Mouse (Mus musculus) bone marrow macrophage, adult 2 months (primary cell): Measurements from ENCODE around the gene Scn5a. TPM values are rescaled to one million over a fixed set of nuclear protein-coding genes. Genes with fewer than 3 reads are reported as not detected.

Experiments used
- H3K27ac ChIP-seq: 2 replicates; pipeline ENCODE4 v1.5.1; 2012; ENCODE audit warnings: low read depth, low read length; ENCODE audit not compliant: insufficient read depth
- H3K4me1 ChIP-seq: 2 replicates; pipeline ENCODE4 v1.6.1; 2012; ENCODE audit warnings: low read length; ENCODE audit not compliant: control insufficient read depth, insufficient read depth
- H3K4me3 ChIP-seq: 2 replicates; pipeline ENCODE4 v1.5.1; 2012; ENCODE audit warnings: mild to moderate bottlenecking, low read length, moderate library complexity; ENCODE audit not compliant: insufficient read depth
- CTCF ChIP-seq: IDR thresholded peaks from 2 replicates; pipeline ENCODE4 v1.5.1; 2012; ENCODE audit warnings: low read depth, mild to moderate bottlenecking, low read length, moderate library complexity
- POLR2A ChIP-seq: IDR thresholded peaks from 2 replicates; pipeline ENCODE4 v1.6.1; 2012; ENCODE audit warnings: mild to moderate bottlenecking, low read depth, low read length, borderline replicate concordance
- polyA plus RNA-seq: library from polyadenylated mRNA; stranded (reverse); fragments of >200 nt; gene quantifications from 2 replicates; pipeline ENCODE4 v1.2.4, GENCODE M21; 2012; ENCODE audit not compliant: missing spikeins, insufficient read depth, insufficient read length

Gene Scn5a
- not detected in 2 replicates for polyA plus RNA-seq

DNA sequence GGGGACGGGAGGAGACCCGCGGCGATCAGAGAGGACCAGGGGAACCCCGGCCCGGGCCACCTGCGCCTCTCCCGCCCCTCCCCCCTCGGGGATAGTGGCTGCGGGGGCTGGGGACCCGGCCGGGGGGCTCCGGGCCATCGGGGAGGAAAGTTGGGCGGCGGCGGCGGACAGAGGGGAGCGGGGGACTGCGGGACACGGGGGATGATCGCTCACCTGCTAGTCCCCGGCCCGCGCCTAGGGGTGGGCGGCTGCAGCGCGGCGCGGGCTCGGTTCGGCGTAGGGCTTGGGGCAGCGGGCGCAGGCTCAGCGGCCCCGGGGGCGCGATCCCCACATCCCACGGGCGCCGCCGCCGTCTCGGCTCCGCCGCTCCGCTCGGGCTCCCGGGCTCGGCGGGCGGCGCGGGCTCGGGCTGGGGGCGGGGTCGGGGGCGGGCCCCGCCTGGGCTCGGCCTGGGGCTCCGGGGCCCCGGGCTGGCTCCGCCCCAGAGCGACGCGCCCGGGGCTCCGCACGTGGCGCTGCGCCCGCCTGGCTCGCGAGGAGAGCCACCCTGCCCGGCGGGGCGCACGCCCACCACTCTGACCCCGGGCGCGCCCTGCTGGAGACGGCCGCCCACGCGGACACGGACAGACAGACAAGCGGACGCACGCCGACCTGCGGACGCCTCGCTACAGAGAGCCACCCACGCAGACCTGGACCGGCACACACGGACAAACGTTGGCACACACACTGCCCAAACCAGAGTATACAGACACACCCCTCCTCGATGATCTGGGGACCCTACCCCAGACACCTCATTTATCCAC is at the start of gene Scn5a:
Gene Scn5a, minus strand, starts transcription at position 381 of the 803 bp plus-strand sequence.
- TF ChIP-seq CTCF (no peak), POLR2A (no peak)
- Histone ChIP-seq H3K4me3 (no peak within 1 kb of the TSS), H3K27ac (no peak within 1 kb of the TSS), H3K4me1 (no peaks in the 10 kb centered on the region)

DNA sequence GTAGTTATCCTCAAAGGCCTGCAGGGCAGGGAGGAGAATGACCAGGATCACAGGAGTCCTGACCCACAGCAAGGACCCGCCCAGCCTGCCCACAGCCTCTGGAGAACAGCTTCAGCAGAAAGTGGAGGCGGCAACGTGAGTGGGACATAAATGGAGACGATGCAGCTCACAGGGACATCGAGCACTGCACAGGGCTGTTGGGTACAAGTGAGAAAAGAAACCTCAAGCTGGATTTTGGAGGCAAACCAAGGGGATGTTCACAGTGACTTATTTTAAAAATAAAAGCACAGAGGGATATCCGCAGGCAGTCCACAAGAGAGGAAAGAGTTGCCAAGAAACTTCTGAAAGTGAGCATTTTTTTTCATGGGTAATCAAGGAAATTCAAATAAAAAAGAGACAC is 48.4 kb upstream of the Scn5a start:
- Histone ChIP-seq H3K4me3 (no peak overlapping the region), H3K27ac (no peak overlapping the region), H3K4me1 (no peaks in the 10 kb centered on the region)
- no peak for TF ChIP-seq POLR2A
- no peak for TF ChIP-seq CTCF

DNA sequence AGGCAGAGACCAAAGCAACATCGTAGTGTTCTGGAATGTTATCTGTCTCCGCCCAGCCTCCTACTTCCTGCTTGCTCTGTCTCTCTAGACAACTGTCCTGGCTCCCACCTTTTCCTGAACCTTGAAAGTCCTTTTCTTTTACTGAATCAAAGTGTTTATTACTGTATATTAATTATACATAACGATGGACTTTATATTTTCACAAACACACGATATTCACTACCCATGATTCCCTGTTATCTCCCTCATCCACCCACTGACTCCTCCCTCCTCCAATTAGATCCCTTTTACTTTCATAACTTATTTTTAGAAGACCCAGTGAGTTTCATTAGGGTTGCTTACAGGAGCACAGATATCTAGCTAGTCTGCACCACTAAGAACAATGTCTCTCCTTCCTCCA is 45.3 kb upstream of the Scn5a start:
- Histone ChIP-seq H3K4me1 (no peaks in the 10 kb centered on the region), H3K27ac (no peak overlapping the region), H3K4me3 (no peak overlapping the region)
- TF ChIP-seq POLR2A (no peak), CTCF (no peak)

DNA sequence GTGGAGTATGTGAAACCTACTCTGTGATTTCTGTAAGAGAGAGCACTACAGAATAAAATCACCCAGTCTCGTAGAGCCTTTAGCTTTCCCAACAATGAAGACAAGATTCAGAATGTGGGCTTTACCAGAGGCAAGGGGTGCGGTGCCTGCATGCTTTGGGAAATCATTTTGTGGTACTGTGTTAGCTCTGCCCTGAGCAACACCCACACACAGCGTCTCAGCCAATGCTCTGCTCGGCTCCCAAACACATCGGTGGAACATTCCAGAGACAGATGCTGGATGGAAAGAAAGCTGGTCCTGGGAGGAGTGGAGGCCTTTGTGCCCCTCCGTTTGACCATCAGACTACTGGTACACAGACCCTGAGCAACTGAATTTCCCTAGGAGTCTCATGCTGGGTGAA is 36.0 kb upstream of the Scn5a start:
- H3K4me1 ChIP-seq: no peaks in the 10 kb centered on the region
- TF ChIP-seq POLR2A: no peak
- no peak for TF ChIP-seq CTCF

DNA sequence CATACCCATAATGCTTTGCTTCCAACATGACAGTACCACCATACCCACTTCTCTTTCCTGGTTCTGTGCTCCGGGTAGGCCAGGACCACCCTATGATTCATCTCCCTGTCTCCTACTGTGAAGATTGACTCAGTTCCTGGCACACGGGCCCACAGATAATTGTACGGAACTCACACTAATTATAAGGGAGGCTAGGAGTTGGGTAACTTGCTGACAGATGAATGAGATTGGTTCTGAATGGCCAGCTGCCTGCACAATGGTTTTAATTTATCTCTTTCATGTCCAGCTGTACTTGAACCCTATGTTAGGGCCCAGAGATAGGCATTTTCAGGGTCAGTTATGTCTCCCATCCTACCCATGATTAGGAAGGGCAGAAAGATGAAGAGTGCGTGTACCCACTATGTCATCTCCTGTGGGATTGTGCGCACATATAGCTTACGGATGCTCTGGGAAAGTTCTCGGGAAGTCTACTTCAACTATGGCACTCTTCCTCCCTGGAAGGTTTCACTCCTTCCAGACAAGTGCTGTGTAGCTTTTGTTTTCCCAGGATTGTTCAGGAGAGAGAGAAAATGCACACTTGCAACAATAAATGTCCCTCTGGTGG is 31.8 kb upstream of the Scn5a start:
- no peak for TF ChIP-seq POLR2A
- TF ChIP-seq CTCF: no peak
- Histone ChIP-seq H3K4me3 (no peak overlapping the region), H3K4me1 (no peaks in the 10 kb centered on the region), H3K27ac (no peak overlapping the region)

More for the DNA sequence above, 36.0 kb upstream of the Scn5a start:
- Histone ChIP-seq H3K27ac (no peak overlapping the region), H3K4me3 (no peak overlapping the region)

DNA sequence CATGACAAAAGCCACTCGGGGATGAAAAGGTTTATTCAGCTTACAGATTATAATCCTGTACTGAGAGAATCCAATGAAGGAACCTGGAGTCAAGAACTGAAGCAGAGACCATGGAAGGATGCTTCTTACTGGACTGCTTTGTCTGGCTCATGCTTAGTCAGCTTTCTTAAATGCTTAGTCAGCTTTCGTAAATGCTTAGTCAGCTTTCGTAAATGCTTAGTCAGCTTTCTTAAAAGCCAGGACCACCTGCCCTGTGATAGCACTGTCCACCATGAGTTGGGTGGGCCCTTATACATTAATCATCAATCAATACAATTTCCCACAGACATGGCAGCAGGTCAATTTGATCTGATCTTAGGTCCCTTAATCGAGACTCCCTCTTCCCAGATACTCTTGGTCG is 28.1 kb upstream of the Scn5a start:
- Histone ChIP-seq H3K4me3 (no peak overlapping the region), H3K4me1 (no peaks in the 10 kb centered on the region), H3K27ac (no peak overlapping the region)
- TF ChIP-seq POLR2A: no peak

DNA sequence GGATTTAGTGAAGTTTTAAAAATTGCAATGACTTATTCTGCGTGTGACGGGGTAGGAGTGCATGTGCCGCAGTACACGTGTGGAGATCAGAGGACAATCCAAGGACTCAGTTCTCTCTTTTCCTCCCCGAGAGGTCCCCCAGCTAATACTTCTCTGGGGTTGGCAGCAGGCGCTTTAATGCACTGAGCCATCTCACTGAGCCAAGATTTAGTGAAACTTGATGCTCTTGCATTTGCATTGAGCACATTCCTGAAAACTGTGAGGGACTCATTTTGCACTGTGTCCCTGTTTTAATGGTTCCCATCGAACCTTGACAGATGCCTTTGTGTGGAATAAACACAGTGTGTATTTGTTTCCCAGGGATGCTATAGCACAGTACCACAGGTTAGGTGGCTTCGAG is 25.8 kb upstream of the Scn5a start:
- TF ChIP-seq CTCF (no peak), POLR2A (no peak)
- Histone ChIP-seq H3K4me1 (no peaks in the 10 kb centered on the region), H3K4me3 (no peak overlapping the region), H3K27ac (no peak overlapping the region)

DNA sequence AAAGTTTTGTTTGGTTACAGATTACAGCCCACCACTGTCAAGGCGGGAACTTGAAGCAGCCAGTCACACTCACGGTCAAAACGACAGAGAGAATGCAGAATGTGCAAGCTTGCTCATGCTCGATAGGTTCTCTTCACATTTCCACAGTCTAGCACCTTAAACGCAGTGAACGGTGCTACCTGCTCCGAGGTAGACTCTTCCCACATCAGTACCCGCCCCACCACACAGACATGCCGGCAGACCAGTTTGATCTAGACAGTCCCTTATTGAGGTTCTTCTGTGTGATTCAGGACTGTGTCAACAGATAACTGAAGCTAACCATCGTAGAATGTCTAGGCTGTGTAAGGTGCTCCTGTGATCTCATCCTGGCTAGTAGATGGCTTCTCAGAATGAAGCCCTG is 19.7 kb upstream of the Scn5a start:
- no peak for TF ChIP-seq CTCF
- TF ChIP-seq POLR2A: no peak
- H3K27ac ChIP-seq: no peak overlapping the region
- H3K4me3 ChIP-seq: no peak overlapping the region
- no peaks in the 10 kb centered on the region for H3K4me1 ChIP-seq

DNA sequence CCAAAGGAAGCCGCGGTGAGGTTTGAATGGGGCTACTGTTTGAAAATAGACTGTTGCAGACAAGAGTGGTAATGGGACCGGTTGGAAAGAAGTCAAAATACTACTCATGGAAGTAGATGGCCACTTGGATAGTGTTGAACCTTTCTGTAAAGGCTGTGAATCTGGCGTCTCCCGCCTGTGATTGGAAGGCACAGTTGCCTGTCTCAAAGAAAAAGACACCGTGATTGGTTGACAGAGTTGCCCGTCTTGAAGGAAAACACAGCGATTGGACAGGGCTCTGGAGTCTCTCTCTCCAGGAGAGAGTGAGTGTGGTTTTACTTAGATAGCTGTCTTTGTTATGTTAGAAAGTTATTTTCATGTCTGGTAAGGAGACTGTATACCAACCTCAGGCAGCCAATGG is 18.5 kb upstream of the Scn5a start:
- no peak overlapping the region for H3K4me3 ChIP-seq
- H3K4me1 ChIP-seq: no peaks in the 10 kb centered on the region
- H3K27ac ChIP-seq: no peak overlapping the region
- TF ChIP-seq POLR2A (no peak), CTCF (no peak)

DNA sequence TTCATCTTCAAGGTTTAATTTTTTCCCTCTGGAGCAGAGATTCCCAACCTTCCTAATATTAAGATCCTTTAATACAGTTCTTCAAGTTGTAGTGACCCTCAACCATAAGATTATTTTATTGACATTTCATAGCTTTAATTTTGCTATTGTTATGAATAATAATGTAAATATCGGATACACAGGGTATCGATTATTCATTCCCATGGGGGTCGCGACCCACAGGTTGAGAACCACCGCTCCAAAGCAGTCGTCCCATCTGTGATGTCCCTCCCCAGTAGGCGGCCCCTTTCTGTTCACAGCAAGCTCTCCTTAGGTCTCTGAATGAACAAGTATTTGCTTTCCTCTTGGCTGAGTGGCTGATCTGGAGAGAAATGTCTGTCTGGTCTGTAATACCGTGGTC is 10.8 kb upstream of the Scn5a start:
- Histone ChIP-seq H3K4me1 (no peaks in the 10 kb centered on the region), H3K4me3 (no peak overlapping the region), H3K27ac (no peak overlapping the region)
- TF ChIP-seq POLR2A (no peak), CTCF (no peak)
